Mouse (Mus musculus) v-Abl transformed pro-B cells (cell line): ENCODE results near the gene Rpl21.

Experiments
- in situ Hi-C, 2 experiments: fragments of 400-800 bp; cut with MboI; formaldehyde crosslinking; loops; one replicate each; pipeline ENCODE4 v1.15.1; 2025; ENCODE audit not compliant: unreplicated experiment in 2 of 2

Gene Rpl21

GRCm38 (mm10) chr5:146829528-146829927 is 3.2 kb upstream of the Rpl21 start:
- in situ Hi-C loops: loop anchor here (5.0 to 10.0 kb wide), 2 partner anchors 122 to 125 kb away; no protein-coding TSS in a partner anchor

GRCm38 (mm10) chr5:146832435-146832768 is 288 bp upstream of the Rpl21 start:
- in situ Hi-C loops: no loop called here

GRCm38 (mm10) chr5:146833673-146834201 is 1.0 kb downstream of the Rpl21 start:
- in situ Hi-C loops: no loop called here

GRCm38 (mm10) chr5:146834959-146835358 is 2.3 kb downstream of the Rpl21 start:
- in situ Hi-C loops: no loop called here

GRCm38 (mm10) chr5:146837967-146838720 is 5.5 kb downstream of the Rpl21 start:
- in situ Hi-C loops: no loop called here

GRCm38 (mm10) chr5:146838836-146839648 is 6.4 kb downstream of the Rpl21 start:
- in situ Hi-C loops: no loop called here

GRCm38 (mm10) chr5:146839760-146840159 is 7.1 kb downstream of the Rpl21 start:
- in situ Hi-C loops: no loop called here

- in situ Hi-C loops: no loop called here
Observed at GRCm38 (mm10) chr5:146840422-146840821, 7.7 kb downstream of the Rpl21 start.

- in situ Hi-C loops: no loop called here
Observed at GRCm38 (mm10) chr5:146841301-146841700, 8.6 kb downstream of the Rpl21 start.

- in situ Hi-C loops: no loop called here
Observed at GRCm38 (mm10) chr5:146841996-146842395, 9.3 kb downstream of the Rpl21 start.

GRCm38 (mm10) chr5:146844301-146844941 is 11.7 kb downstream of the Rpl21 start:
- in situ Hi-C loops: no loop called here

GRCm38 (mm10) chr5:146844945-146845365 is 12.3 kb downstream of the Rpl21 start, which contains the start of gene Rasl11a:
Rasl11a (plus strand) TSS chr5:146845071.
- in situ Hi-C loops: no loop called here

GRCm38 (mm10) chr5:146846489-146846888 is 13.8 kb downstream of the Rpl21 start:
- in situ Hi-C loops: no loop called here

- in situ Hi-C loops: no loop called here
Observed at GRCm38 (mm10) chr5:146848936-146849582, 16.4 kb downstream of the Rpl21 start.

- in situ Hi-C loops: loop anchor here in 1 of 2 experiments (25.0 kb wide), 1 partner anchor 1319 kb away; no protein-coding TSS in a partner anchor
Observed at GRCm38 (mm10) chr5:146856106-146856505, 23.4 kb downstream of the Rpl21 start.

- in situ Hi-C loops: loop anchor here in 1 of 2 experiments (25.0 kb wide), 1 partner anchor 1320 kb away; no protein-coding TSS in a partner anchor
Observed at GRCm38 (mm10) chr5:146857620-146858019, 24.9 kb downstream of the Rpl21 start.

- in situ Hi-C loops: loop anchor here in 1 of 2 experiments (25.0 kb wide), 1 partner anchor 1321 kb away; no protein-coding TSS in a partner anchor
Observed at GRCm38 (mm10) chr5:146858772-146859171, 26.1 kb downstream of the Rpl21 start.

GRCm38 (mm10) chr5:146859246-146859645 is 26.6 kb downstream of the Rpl21 start:
- in situ Hi-C loops: loop anchor here in 1 of 2 experiments (25.0 kb wide), 1 partner anchor 1322 kb away; no protein-coding TSS in a partner anchor

- in situ Hi-C loops: loop anchor here in 1 of 2 experiments (25.0 kb wide), 1 partner anchor 1323 kb away; no protein-coding TSS in a partner anchor
Observed at GRCm38 (mm10) chr5:146860222-146860998, 27.7 kb downstream of the Rpl21 start.
